Mouse (Mus musculus) heart, adult 2 months (tissue): ENCODE measurements around the gene Arcn1.

ENCODE experiments used
- CTCF ChIP-seq: fragments of 200-600 bp; IDR thresholded peaks from 2 replicates; pipeline ENCODE4 v1.8.1; 2022; ENCODE audit warnings: antibody characterized with exemption, mild to moderate bottlenecking, moderate library complexity
- EP300 ChIP-seq: fragments of 200-500 bp; IDR thresholded peaks from 2 replicates; pipeline ENCODE4 v1.6.1; 2011; ENCODE audit warnings: low read depth, low read length, control low read depth; ENCODE audit not compliant: insufficient read depth
- POLR2A ChIP-seq: fragments of 200-500 bp; IDR thresholded peaks from 2 replicates; pipeline ENCODE4 v1.6.1; 2011; ENCODE audit warnings: mild to moderate bottlenecking, low read depth, low read length, control low read depth; ENCODE audit not compliant: insufficient read depth

DNA sequence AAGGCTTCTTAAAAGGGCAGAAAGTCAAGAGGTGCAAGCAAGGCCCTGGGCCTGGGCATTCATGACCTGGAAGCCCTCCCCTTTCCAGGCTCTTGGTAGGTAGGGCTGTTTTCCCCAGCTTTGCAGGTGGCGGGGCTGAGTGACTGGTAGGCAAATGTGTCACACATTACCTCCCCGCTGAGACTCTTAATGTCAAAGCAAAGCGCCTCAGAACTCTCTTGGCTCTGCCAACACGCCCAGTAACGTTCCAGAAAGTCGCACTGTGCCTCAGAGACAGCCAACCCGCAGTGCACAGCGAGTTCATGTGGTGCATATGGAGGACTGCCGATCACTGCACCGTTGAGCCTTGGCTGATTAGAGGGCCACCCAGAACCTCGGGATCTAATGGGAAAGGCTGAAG is 74.6 kb downstream of the Arcn1 start:
- no peak for TF ChIP-seq CTCF
- TF ChIP-seq EP300: no peak
- TF ChIP-seq POLR2A: no peak
